Mouse (Mus musculus) urinary bladder, postnatal 14 days (tissue): ENCODE results near the gene Zfp36.
A peak's percentile ranks its signal among the peaks of the same experiment; 100 is the strongest.

Source experiments
- DNase-seq: peaks from one replicate; pipeline ENCODE4 v3.0.0; 2021; ENCODE audit warnings: low spot score

Gene Zfp36

DNA sequence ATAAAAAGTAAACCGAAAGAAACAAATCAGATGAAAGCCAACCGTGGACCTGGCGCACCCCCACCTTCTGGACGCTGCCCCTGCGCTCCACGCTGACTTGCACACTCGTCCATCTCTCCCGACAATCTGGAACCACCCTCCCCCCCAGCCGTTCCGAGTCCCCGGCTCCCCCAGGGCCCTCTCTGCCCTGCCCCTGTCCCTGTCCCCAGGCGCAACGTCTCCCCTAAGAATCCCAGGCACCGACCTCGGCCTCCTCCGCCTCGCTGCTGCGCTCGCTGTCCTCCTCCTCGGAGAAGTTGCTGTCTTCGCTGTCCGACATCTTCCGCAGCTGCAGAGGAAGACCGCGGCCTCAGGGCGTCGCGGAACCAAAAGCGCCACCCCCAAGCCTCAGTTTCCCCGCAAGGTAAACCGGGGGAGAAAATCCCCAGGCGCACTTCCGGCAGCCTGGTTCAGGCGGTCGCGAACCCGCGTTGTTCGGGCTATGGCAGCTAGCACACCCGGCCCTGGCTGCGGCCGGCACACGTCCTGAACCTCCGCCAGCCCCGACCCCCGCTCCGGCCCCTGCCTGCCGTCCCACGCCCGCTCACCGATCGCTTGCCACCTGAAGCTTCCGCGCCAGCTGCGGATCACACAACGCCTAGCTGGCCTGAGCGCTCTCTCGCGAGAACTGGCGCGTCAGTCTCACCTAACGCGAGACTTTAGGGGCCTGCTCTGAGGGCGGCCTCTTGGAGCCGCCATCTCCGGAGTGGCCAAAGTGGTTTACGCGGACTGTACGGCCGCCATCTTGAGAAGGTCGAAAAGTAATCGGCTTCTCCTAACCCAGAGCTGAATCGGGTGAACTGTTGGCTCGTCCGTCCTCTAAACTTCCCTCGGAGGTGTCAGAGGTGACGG lies 41.7 kb downstream of the Zfp36 start, which contains the start of gene Supt5:
Gene Supt5 (minus strand): TSS at position 639 of the 891 bp plus-strand sequence.
- DNase-seq, result peak; percentile 98

DNA sequence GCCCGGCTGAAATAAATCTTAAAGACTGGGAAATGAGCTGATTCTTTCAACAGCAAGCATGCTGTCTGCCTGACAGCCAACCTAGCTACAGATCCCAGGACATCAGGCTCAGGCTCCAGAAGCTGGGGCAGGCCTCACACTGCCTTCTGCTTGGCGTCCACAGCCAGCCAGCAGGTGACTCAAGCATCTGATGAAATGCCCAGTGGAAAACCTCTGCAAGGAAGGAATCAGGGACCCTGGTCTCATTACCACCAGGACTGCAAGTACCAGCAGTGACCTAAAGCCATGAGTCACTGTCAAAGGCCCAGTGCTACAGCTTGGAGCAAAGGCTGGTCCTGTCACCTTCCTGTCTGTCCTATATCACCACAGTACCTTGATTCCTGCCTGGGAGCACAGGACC lies 44.6 kb downstream of the Zfp36 start:
- DNase-seq, result no peak

DNA sequence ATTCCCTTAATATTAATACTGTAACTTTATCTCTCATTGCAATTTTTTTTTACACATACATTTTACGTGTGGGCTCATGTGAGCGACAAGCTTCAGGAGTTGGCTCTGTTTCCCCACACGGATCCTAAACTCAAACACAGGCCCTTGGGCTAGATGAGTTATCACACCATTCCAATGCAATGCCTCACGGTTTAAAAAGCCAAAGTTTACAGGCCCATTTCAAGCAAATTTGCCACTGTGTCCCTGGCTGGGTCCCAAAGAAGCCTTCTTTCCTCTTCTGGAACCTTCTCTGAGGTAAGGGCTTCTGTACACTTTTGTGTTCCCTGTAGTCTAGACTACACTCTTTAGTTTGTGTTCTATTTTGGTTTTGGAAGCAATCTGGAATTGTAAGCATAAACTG lies 45.5 kb downstream of the Zfp36 start:
- DNase-seq, result no peak

DNA sequence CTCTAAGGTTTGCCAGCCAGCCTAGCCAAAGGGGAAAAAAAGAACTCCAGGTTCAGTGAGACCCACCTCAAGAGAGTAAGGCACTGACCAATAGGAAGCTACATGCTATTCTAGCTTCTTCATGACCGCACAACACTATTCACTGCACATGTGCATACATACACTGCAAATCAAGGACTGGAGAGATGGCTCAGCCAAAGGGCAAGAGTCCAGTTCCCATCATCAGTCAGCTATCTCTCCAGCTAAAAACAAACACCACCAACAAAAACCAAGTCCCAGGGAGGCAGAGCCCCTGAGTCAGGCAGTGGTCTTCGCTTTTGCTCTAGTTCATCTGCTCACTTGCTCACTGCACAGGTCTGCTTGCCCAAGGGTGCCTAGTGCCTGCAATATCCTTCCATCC lies 51.8 kb downstream of the Zfp36 start:
- DNase-seq, result no peak
